Mouse (Mus musculus): ENCODE data around the gene Ptprk. TPM values are rescaled to one million over a fixed set of nuclear protein-coding genes. Genes with fewer than 3 reads are reported as not detected.

Gene Ptprk
- polyA plus RNA-seq, 1 experiment from 2014 or later, result 31.1 TPM

- no peaks in the 10 kb centered on the region for H3K4me1 ChIP-seq (ENCODE audit: insufficient read depth, low read depth, low read length)
- no peaks in the 10 kb centered on the region for H3K9me3 ChIP-seq (ENCODE audit: low read length)
- TF ChIP-seq EP300 (IDR thresholded peaks at IDR 0.05), result no peak
- no peak for TF ChIP-seq CTCF (IDR thresholded peaks at IDR 0.05)
- H3K4me3 ChIP-seq (ENCODE audit: low read depth, low read length), result no peak overlapping the region
- DNase-seq (ENCODE audit: low spot score) (no peak), ATAC-seq (no peak)
- no peak overlapping the region for H3K4me2 ChIP-seq (replicated peaks; ENCODE audit: low read depth, low read length)
- no peak overlapping the region for H3K9ac ChIP-seq (replicated peaks; ENCODE audit: low read depth)
- WGBS, result 60% methylated on average over 4 of the region's 4 CpGs
- H3K27me3 ChIP-seq (replicated peaks; ENCODE audit: insufficient read depth, low read length), result no peaks in the 10 kb centered on the region
- H3K36me3 ChIP-seq (ENCODE audit: insufficient read depth, low read length), result no peaks in the 10 kb centered on the region
- H3K27ac ChIP-seq (ENCODE audit: low read length), result no peak overlapping the region
Observed at GRCm38 (mm10) chr10:28414823-28415222, 340.2 kb downstream of the Ptprk start.

DNA sequence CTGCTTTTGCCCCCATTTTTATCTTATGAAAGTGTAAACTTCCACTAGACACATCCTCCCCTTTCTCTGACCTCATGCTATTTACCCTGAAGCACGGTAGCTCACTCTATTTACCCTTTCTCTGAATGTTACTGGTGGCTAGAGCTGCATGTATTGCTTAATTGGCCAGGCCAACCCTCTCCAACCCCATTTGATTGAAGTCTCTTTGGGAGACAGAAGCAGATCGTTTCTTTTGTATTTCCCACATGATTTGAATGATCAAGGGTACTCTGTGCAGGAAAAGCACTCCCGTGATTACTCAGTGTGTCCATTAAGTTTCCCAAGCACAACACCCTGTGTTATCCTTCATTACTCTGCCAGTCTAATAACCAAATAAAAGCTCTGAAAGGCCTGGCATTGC is 348.0 kb downstream of the Ptprk start:
- H3K27me3 ChIP-seq (replicated peaks; ENCODE audit: insufficient read depth, low read length), result no peaks in the 10 kb centered on the region
- 65% methylated on average over 3 of the region's 3 CpGs for WGBS
- H3K4me2 ChIP-seq (replicated peaks; ENCODE audit: low read depth, low read length), result no peak overlapping the region
- TF ChIP-seq EP300 (IDR thresholded peaks at IDR 0.05) (no peak), CTCF (IDR thresholded peaks at IDR 0.05) (no peak)
- no peaks in the 10 kb centered on the region for H3K9me3 ChIP-seq (ENCODE audit: low read length)
- H3K27ac ChIP-seq (ENCODE audit: low read length), result no peak overlapping the region
- H3K9ac ChIP-seq (replicated peaks; ENCODE audit: low read depth), result no peak overlapping the region
- no peaks in the 10 kb centered on the region for H3K36me3 ChIP-seq (ENCODE audit: insufficient read depth, low read length)
- no peaks in the 10 kb centered on the region for H3K4me1 ChIP-seq (ENCODE audit: insufficient read depth, low read depth, low read length)
- DNase-seq (ENCODE audit: low spot score) (no peak), ATAC-seq (no peak)
- no peak overlapping the region for H3K4me3 ChIP-seq (ENCODE audit: low read depth, low read length)

GRCm38 (mm10) chr10:28425371-28425770 is 350.8 kb downstream of the Ptprk start:
- Histone ChIP-seq H3K9me3 (ENCODE audit: low read length) (no peaks in the 10 kb centered on the region), H3K36me3 (ENCODE audit: insufficient read depth, low read length) (no peaks in the 10 kb centered on the region), H3K9ac (replicated peaks; ENCODE audit: low read depth) (no peak overlapping the region), H3K4me2 (replicated peaks; ENCODE audit: low read depth, low read length) (no peak overlapping the region), H3K4me3 (ENCODE audit: low read depth, low read length) (no peak overlapping the region), H3K27me3 (replicated peaks; ENCODE audit: insufficient read depth, low read length) (no peaks in the 10 kb centered on the region), H3K27ac (ENCODE audit: low read length) (no peak overlapping the region), H3K4me1 (ENCODE audit: insufficient read depth, low read depth, low read length) (no peaks in the 10 kb centered on the region)
- ATAC-seq (no peak), DNase-seq (ENCODE audit: low spot score) (no peak)
- TF ChIP-seq CTCF (IDR thresholded peaks at IDR 0.05) (no peak), EP300 (IDR thresholded peaks at IDR 0.05) (no peak)

DNA sequence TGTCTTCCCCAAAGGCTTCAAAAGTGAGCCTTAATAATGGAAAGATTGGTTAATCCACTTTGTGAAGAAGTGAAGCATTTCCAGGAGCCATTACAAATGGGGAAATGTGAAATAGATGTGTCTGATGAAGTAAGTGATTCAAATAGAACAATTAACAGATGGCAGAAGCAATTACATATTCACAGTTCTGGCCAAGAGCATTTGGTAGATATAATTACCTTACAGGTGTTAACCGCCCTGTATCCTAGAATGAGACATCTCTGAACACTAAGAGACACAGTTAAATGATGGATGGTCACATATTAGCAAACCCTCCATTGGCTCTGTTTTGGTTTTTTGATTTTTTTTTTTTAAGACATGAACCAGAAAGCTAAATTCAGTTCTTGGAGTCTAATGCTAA is 361.5 kb downstream of the Ptprk start:
- TF ChIP-seq EP300 (IDR thresholded peaks at IDR 0.05) (no peak), CTCF (IDR thresholded peaks at IDR 0.05) (no peak)
- H3K4me2 ChIP-seq (replicated peaks; ENCODE audit: low read depth, low read length), result no peak overlapping the region
- WGBS, result 97% methylated on average over 1 of the region's 1 CpGs
- H3K4me1 ChIP-seq (ENCODE audit: insufficient read depth, low read depth, low read length), result no peaks in the 10 kb centered on the region
- ATAC-seq (no peak), DNase-seq (ENCODE audit: low spot score) (no peak)
- no peaks in the 10 kb centered on the region for H3K36me3 ChIP-seq (ENCODE audit: insufficient read depth, low read length)
- no peak overlapping the region for H3K9ac ChIP-seq (replicated peaks; ENCODE audit: low read depth)
- H3K4me3 ChIP-seq (ENCODE audit: low read depth, low read length), result no peak overlapping the region
- H3K9me3 ChIP-seq (ENCODE audit: low read length), result no peaks in the 10 kb centered on the region
- no peak overlapping the region for H3K27ac ChIP-seq (ENCODE audit: low read length)
- no peaks in the 10 kb centered on the region for H3K27me3 ChIP-seq (replicated peaks; ENCODE audit: insufficient read depth, low read length)

GRCm38 (mm10) chr10:28449853-28450252 is 375.2 kb downstream of the Ptprk start:
- H3K4me3 ChIP-seq (ENCODE audit: low read depth, low read length), result no peak overlapping the region
- 19% methylated on average over 4 of the region's 4 CpGs for WGBS
- H3K9me3 ChIP-seq (ENCODE audit: low read length), result no peaks in the 10 kb centered on the region
- DNase-seq (ENCODE audit: low spot score), result peak; percentile 47
- no peak overlapping the region for H3K9ac ChIP-seq (replicated peaks; ENCODE audit: low read depth)
- H3K4me2 ChIP-seq (replicated peaks; ENCODE audit: low read depth, low read length), result no peak overlapping the region
- H3K27me3 ChIP-seq (replicated peaks; ENCODE audit: insufficient read depth, low read length), result no peaks in the 10 kb centered on the region
- H3K4me1 ChIP-seq (ENCODE audit: insufficient read depth, low read depth, low read length), result no peaks in the 10 kb centered on the region; the same call in 1 of the 2 replicates
- no peaks in the 10 kb centered on the region for H3K36me3 ChIP-seq (ENCODE audit: insufficient read depth, low read length)
- ATAC-seq, result peak; percentile 30
- no peak overlapping the region for H3K27ac ChIP-seq (ENCODE audit: low read length)
- TF ChIP-seq EP300 (IDR thresholded peaks at IDR 0.05) (peak; percentile 41; the same call in 1 of the 2 replicates), CTCF (IDR thresholded peaks at IDR 0.05) (no peak)

GRCm38 (mm10) chr10:28450642-28451041 is 376.0 kb downstream of the Ptprk start:
- ATAC-seq (no peak), DNase-seq (ENCODE audit: low spot score) (no peak)
- 76% methylated on average over 1 of the region's 1 CpGs for WGBS
- Histone ChIP-seq H3K4me2 (replicated peaks; ENCODE audit: low read depth, low read length) (no peak overlapping the region), H3K4me1 (ENCODE audit: insufficient read depth, low read depth, low read length) (no peaks in the 10 kb centered on the region; the same call in 1 of the 2 replicates), H3K9me3 (ENCODE audit: low read length) (no peaks in the 10 kb centered on the region), H3K4me3 (ENCODE audit: low read depth, low read length) (no peak overlapping the region), H3K27me3 (replicated peaks; ENCODE audit: insufficient read depth, low read length) (no peaks in the 10 kb centered on the region), H3K36me3 (ENCODE audit: insufficient read depth, low read length) (no peaks in the 10 kb centered on the region), H3K9ac (replicated peaks; ENCODE audit: low read depth) (no peak overlapping the region), H3K27ac (ENCODE audit: low read length) (no peak overlapping the region)
- no peak for TF ChIP-seq EP300 (IDR thresholded peaks at IDR 0.05)

DNA sequence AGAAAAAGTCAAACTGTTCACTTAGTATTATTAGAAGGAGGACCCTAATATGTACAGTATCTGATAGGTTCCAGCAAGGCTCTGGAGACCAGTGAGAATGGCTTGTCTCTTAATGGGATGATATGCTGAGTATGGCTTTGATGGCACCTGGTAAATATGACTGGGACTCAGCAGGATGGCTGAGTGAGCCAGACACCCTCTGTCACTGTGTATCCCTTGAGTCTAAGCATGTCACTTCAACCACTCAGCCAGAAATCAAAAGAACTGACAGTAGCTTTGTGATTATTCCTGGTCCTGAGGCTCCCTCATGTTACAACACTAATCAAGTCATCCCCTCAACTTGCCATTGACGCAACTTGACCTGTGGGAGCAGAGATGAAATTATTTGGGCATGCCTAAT is 383.4 kb downstream of the Ptprk start:
- H3K9me3 ChIP-seq (ENCODE audit: low read length), result no peaks in the 10 kb centered on the region
- no peaks in the 10 kb centered on the region for H3K36me3 ChIP-seq (ENCODE audit: insufficient read depth, low read length)
- no peak overlapping the region for H3K4me3 ChIP-seq (ENCODE audit: low read depth, low read length)
- no peak overlapping the region for H3K4me2 ChIP-seq (replicated peaks; ENCODE audit: low read depth, low read length)
- no peak for ATAC-seq
- H3K27ac ChIP-seq (ENCODE audit: low read length), result no peak overlapping the region
- TF ChIP-seq EP300 (IDR thresholded peaks at IDR 0.05), result no peak
- no peak for TF ChIP-seq CTCF (IDR thresholded peaks at IDR 0.05)
- 71% methylated on average over 1 of the region's 1 CpGs for WGBS
- no peak for DNase-seq (ENCODE audit: low spot score)
- no peak overlapping the region for H3K9ac ChIP-seq (replicated peaks; ENCODE audit: low read depth)
- H3K4me1 ChIP-seq (ENCODE audit: insufficient read depth, low read depth, low read length), result no peaks in the 10 kb centered on the region
- no peaks in the 10 kb centered on the region for H3K27me3 ChIP-seq (replicated peaks; ENCODE audit: insufficient read depth, low read length)

All from lung, postnatal 0 days (tissue).